Mouse (Mus musculus): ENCODE results near the gene Tmem63b.

DNA sequence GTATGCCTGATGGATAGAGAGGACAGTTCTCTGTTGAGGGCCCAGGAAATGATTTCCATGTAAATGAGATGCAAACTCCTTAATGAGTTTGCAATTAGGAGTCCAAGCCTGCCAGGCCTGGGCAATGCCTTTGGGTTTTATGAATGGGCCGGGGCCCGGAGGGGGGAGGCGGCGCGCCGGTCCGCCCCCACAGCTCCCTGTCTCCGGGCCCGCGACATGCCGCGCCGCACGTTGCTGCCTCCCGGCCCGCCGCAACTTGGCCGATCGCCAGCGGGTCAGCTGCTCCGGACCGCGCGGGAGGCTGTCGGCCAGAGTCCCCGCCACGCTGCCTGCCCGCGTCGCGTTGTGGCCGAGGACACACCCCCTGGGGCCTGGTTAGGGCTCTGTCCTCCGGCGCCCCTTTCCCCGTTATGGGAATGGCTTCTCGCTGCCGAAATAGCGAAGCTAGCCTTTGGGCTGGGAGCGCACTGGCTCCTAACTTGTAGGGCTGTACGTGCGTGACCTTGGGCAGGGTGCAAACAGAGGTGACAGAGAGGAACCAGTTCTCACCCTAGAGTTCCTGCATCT lies 47.1 kb upstream of the Tmem63b start, which contains the start of gene 1600014C23Rik:
- TF ChIP-seq NRF1 (IDR thresholded peaks at IDR 0.05; ENCODE audit: insufficient read depth, low read depth, low read length, poor library complexity, severe bottlenecking) (no peak), ETS1 (IDR thresholded peaks at IDR 0.05; ENCODE audit: low read depth, low read length) (0 out of 2 replicates have a peak, but pooled peaks have one; percentile 51), CTCF (IDR thresholded peaks at IDR 0.05 in 2 of 3, conservative IDR thresholded peaks at IDR 0.05 in 1 of 3; ENCODE audit: control insufficient read depth in 1 of 3, insufficient read depth in 1 of 3, low read depth in 2 of 3, low read length in 3 of 3, poor library complexity in 1 of 3, severe bottlenecking in 1 of 3) (no peak), POLR2A (IDR thresholded peaks at IDR 0.05; ENCODE audit: control insufficient read depth in 1 of 2, insufficient read depth in 1 of 2, low read depth in 1 of 2, low read length in 2 of 2, poor library complexity in 1 of 2) (no peak), TCF12 (IDR thresholded peaks at IDR 0.05; ENCODE audit: low read depth, low read length) (peak; percentile 25; the same call in 1 of the 2 replicates)
